Mouse (Mus musculus): ENCODE measurements at regions not wholly inside any gene's neighbourhood (a gene's known extent, or its start where the extent isn't known, plus 50 kb on each side); places are given as distances from the start of the nearest gene placed in this dataset.

GRCm38 (mm10) chr1:137130264-137130663 lies 170.0 kb upstream of the Nr5a2 start:
- DNase-seq (ENCODE audit: low spot score), result no peak

GRCm38 (mm10) chr1:137129116-137129515 lies 168.9 kb upstream of the Nr5a2 start:
- DNase-seq (ENCODE audit: low spot score), result no peak

- no peak for DNase-seq (ENCODE audit: low spot score)
Observed at GRCm38 (mm10) chr1:137117866-137118265, 157.6 kb upstream of the Nr5a2 start.

- no peak for DNase-seq (ENCODE audit: low spot score)
Observed at GRCm38 (mm10) chr1:137106444-137106843, 146.2 kb upstream of the Nr5a2 start.

- no peak for DNase-seq (ENCODE audit: low spot score)
Observed at GRCm38 (mm10) chr1:137091762-137092161, 131.5 kb upstream of the Nr5a2 start.

GRCm38 (mm10) chr1:137088148-137088547 lies 127.9 kb upstream of the Nr5a2 start:
- DNase-seq (ENCODE audit: low spot score), result no peak

GRCm38 (mm10) chr1:137086766-137087165 lies 126.5 kb upstream of the Nr5a2 start:
- no peak for DNase-seq (ENCODE audit: low spot score)

- no peak for DNase-seq (ENCODE audit: low spot score)
Observed at GRCm38 (mm10) chr1:137083500-137083899, 123.3 kb upstream of the Nr5a2 start.

GRCm38 (mm10) chr1:137079401-137080003 lies 119.3 kb upstream of the Nr5a2 start:
- no peak for DNase-seq (ENCODE audit: low spot score)

GRCm38 (mm10) chr1:137074787-137075186 lies 114.5 kb upstream of the Nr5a2 start:
- no peak for DNase-seq (ENCODE audit: low spot score)

GRCm38 (mm10) chr1:137073857-137074572 lies 113.8 kb upstream of the Nr5a2 start:
- no peak for DNase-seq (ENCODE audit: low spot score)

GRCm38 (mm10) chr1:137060914-137061313 lies 100.7 kb upstream of the Nr5a2 start:
- no peak for DNase-seq (ENCODE audit: low spot score)

- no peak for DNase-seq (ENCODE audit: low spot score)
Observed at GRCm38 (mm10) chr1:137053134-137053533, 92.9 kb upstream of the Nr5a2 start.

GRCm38 (mm10) chr1:137051515-137051914 lies 91.3 kb upstream of the Nr5a2 start:
- DNase-seq (ENCODE audit: low spot score), result no peak

- no peak for DNase-seq (ENCODE audit: low spot score)
Observed at GRCm38 (mm10) chr1:137044076-137044475, 83.8 kb upstream of the Nr5a2 start.

- no peak for DNase-seq (ENCODE audit: low spot score)
Observed at GRCm38 (mm10) chr1:137042414-137043010, 82.3 kb upstream of the Nr5a2 start.

GRCm38 (mm10) chr1:137040898-137041297 lies 80.7 kb upstream of the Nr5a2 start:
- peak; percentile 82 for DNase-seq (ENCODE audit: low spot score)

- peak; percentile 29 for DNase-seq (ENCODE audit: low spot score)
Observed at GRCm38 (mm10) chr1:137034586-137034985, 74.3 kb upstream of the Nr5a2 start.

- DNase-seq (ENCODE audit: low spot score), result no peak
Observed at GRCm38 (mm10) chr1:137033679-137034078, 73.4 kb upstream of the Nr5a2 start.

- no peak for DNase-seq (ENCODE audit: low spot score)
Observed at GRCm38 (mm10) chr1:137023706-137024105, 63.5 kb upstream of the Nr5a2 start.

- DNase-seq (ENCODE audit: low spot score), result no peak
Observed at GRCm38 (mm10) chr1:137020528-137020927, 60.3 kb upstream of the Nr5a2 start.

- DNase-seq (ENCODE audit: low spot score), result no peak
Observed at GRCm38 (mm10) chr1:137017642-137018041, 57.4 kb upstream of the Nr5a2 start.

GRCm38 (mm10) chr1:137010240-137010926 lies 50.1 kb upstream of the Nr5a2 start:
- DNase-seq (ENCODE audit: low spot score), result no peak

Data from testis, postnatal 14 days (tissue).